Mouse (Mus musculus) thymus, postnatal 25 days (tissue): Measurements from ENCODE around the gene Abca3.
A peak's percentile ranks its signal among the peaks of the same experiment; 100 is the strongest.
"Not testable (repeated sequence)": the region's sequence is repeated elsewhere in the genome, so short reads cannot be mapped to it uniquely, and the experiment has no call there.

Experiments
- DNase-seq: peaks from one replicate; pipeline ENCODE4 v3.0.0; 2022

Gene Abca3

DNA sequence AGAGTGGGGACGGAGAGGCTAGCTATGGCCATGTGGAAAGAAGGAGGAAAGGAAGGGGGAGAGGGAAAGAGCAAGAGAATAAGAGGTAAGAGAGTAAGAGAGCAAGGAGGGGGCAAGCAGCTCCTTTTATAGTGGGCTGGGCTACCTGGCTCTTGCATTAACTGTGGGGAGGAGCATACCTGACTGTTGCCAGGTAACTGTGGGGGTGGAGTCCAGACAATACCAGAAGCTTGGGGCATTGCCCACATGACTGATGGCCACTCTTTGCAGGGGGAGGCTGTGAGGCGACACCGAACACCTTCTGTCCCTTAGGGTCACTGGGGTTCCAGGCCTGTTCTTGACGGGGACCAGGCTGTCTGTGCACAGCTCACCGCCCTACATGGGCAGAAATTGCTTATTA, 37.0 kb downstream of the Abca3 start:
- no peak for DNase-seq

- DNase-seq = peak; percentile 44
These were observed 38.1 kb downstream of the Abca3 start for GRCm38 (mm10) chr17:24389865-24390264.

DNA sequence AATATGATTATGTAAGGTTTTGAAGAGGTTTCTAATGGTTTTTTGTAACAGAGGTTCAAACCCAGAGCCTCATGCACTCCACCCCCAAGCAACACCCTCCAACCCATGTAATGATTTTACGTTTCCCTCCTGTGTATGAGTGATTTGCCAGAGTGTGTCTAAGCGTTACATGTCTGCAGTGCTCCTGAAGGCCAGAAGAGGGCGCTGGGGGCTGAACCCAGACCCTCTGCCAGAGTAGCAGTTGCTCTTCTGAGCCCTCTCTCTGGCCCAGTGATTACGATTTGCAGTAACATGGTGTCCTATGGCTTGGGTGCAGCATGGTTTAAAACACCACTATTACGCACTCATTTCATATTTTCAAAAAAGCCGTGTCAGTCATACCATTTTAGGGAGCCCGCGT, 39.4 kb downstream of the Abca3 start:
- DNase-seq = peak; percentile 27

GRCm38 (mm10) chr17:24393527-24393926, 41.8 kb downstream of the Abca3 start:
- DNase-seq = no peak

DNA sequence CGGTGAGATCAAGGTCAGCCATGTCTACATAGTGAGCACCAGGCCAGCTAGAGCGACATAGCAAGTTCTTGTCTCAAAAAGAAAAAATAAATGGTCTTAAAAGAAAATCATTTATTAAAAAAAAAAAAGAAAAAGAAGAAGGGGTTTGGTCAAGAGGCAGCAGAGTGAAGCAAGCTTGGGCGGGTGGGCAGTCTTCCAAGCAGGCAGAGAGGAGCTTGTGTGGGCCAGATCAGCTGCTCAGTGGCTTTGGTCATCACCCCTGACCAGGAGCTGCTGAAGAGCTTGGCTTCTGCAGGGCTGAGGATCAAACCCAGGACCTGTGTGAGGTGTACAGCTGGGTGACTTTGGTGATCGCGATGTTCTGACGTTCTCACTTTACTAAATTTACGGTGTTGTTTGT, 42.7 kb downstream of the Abca3 start:
- no peak for DNase-seq

DNA sequence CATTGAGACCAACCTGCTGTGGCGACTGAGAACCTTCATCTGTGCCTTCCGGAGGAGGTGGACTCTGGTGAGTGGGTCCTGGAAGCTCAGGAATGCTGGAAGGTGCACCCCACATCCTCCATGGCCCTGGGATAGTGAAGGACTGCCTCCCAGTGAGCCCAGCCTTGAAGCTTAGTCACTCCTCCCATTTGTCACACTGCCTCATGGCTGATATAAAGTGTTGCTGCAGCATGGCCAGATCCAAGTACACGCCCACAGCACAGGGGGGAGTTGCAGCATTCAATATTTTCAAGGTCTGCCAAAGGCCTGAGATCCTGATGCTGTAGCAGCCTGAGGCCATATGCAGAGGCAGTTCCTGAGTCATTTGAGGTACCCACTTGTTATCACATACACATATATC, 50.6 kb downstream of the Abca3 start:
- no peak for DNase-seq

- DNase-seq = no peak
These were observed 55.5 kb downstream of the Abca3 start for GRCm38 (mm10) chr17:24407116-24407803.

GRCm38 (mm10) chr17:24413557-24414211, 61.9 kb downstream of the Abca3 start:
- peak; percentile 56 for DNase-seq

GRCm38 (mm10) chr17:24414230-24414976, 62.7 kb downstream of the Abca3 start, which contains the start of gene Rnps1:
Gene Rnps1, plus strand, starts transcription at chr17:24414565.
- peak; percentile 88 for DNase-seq

GRCm38 (mm10) chr17:24415011-24415410, 63.3 kb downstream of the Abca3 start:
- no peak for DNase-seq

DNA sequence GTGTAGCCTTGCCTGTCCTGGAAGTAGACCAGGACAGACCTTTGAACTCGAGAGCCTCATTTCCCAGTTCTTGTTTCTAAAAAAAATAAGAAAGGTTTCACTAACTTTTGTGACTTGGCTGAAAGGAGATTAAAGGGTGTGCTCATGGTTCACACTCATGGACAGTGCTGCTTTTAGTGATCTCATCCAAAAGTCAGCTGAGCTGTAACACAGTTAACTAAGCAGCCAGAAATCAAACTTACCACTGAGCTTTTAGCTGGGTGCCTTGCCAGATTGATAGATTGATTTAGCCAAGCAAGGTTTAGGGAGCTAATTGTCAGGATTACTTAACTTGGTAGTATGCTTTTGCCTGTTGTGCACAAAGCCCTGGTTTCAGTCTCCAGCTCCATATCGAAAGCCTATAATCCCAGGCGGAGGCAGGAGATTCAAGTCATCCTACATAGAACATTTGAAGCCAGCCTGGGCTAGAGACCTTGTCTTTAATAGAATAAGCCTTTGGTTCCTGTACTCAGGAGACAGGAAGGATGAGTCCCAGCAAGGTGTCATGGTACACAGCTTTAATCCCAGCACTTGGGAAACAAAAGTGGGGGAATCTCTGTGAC, 64.4 kb downstream of the Abca3 start:
- DNase-seq = no peak

DNA sequence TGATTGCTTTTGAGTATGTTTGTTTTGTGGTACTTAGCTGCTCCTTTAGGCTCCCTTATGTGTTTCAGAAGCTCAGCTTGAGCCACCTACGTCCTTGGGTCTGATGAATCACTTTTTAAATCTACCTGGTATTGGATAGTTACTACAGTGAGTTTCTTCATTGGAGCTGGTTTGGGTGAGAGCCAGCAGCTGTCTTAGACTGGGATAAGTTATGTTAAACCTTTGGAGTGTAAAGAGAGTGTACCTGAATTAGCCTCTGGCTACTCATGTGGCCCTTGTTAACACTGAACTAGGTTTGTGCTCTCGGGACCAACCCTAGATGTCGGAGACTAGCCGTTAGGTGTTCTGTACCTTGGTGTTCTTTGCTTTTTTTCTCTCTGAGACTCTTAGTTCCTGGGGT, 71.4 kb downstream of the Abca3 start:
- no peak for DNase-seq

GRCm38 (mm10) chr17:24424489-24424888, 72.7 kb downstream of the Abca3 start:
- no peak for DNase-seq

DNA sequence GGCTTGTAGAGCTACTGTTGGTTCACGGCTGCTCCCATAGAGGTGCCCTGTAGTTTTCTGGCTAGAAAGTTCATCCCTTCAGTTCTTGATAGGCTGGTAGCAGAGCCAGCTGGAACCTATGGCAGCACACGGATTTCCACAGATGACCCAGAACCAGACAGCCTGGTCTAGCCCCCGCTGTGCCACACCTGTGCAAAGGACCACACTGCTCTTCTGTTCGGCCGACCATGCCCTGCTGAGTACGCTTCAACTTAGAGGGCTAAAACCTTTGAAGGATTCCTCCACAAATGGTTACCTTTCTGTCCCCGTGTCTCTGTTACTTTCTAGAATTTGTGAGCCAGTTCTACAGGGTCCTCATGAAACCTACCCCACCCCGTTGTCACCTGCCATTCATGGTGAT, 73.6 kb downstream of the Abca3 start:
- not testable (repeated sequence) for DNase-seq

DNA sequence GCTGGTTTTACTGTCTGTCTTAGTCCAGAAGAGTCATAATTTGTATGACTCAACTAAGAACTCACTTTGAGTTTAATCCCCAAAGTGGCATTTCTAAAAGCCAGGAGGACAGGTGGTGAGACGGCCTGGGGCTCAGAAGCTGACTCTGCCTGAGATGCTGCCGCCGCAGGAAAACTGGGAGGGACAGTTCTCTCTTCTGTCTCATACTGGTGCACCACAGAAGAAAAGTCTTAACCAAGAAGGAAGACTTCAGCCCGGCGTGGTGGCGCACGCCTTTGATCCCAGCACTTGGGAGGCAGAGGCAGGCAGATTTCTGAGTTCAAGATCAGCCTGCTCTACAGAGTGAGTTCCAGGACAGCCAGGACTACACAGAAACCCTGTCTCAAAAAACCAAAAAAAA, 74.2 kb downstream of the Abca3 start:
- no peak for DNase-seq

- DNase-seq = peak; percentile 69
These were observed 74.9 kb downstream of the Abca3 start, which contains the start of gene Eci1 for GRCm38 (mm10) chr17:24426471-24427169. Gene Eci1, plus strand, starts transcription at chr17:24426641.

DNA sequence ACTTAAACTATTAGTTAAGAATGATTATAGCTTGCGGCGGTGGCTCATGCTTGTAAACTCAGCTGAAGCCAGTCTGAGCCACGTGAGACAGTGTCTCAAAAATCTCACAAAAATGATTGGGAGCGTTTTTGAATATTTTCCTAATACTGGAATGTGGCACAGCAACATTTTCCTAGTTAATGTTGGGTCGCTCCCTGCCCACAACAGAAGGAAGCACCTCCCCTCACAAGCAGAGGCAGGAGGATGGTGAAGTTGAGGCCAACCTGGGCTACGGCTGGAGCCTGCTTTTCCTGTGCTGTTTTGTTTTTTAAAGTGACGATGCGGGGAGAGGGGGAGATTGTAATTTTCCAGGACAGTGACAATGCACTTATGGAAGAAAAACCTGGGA, 75.4 kb downstream of the Abca3 start:
- DNase-seq = no peak

GRCm38 (mm10) chr17:24429201-24429983, 77.6 kb downstream of the Abca3 start:
- no peak for DNase-seq

- DNase-seq = peak; percentile 39
These were observed 85.3 kb downstream of the Abca3 start for GRCm38 (mm10) chr17:24437016-24437415.

GRCm38 (mm10) chr17:24440377-24440776, 88.6 kb downstream of the Abca3 start:
- DNase-seq = no peak

DNA sequence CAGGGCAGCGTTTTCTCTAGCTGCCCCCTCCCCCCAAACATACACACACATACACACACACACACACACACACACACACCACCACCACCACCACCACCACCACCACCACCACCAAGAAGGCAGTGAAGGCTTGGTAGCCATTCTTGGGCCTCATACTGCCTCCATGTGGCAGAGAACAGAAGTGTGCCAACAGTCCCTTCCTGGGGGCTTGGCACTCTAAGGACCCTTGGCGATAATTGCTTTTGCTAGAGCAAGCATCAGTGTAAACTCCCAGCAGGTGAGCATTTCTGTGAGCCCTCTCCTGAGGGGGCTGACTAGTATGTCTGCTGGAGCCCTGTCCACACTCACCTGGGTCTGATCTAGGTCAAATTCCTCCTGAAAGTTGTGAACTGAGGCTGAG, 89.4 kb downstream of the Abca3 start:
- no peak for DNase-seq

DNA sequence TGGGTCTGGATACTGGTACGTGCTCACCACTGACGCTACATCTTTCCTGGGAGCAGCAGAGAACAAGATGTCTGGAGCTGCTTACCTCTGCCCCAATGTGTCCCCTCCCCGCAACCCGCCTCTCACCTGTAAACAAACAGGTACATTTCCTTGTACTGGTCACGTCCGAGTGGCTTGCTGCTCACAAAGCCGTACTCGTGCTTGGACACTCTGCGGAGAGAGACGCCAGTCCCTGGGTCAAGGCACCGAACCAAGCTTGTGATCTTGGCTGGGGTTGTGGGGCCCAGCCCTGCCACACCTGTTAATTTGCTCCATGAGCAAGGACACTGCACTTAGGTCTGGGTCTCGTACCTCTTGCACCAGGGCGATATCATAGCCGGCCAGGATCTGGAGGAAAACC, 90.4 kb downstream of the Abca3 start:
- no peak for DNase-seq
